Mouse (Mus musculus): ENCODE results near the gene Mael.

The Mael gene

GRCm38 (mm10) chr1:166153351-166154120 is 85.0 kb downstream of the Mael start:
- peak; percentile 93 for DNase-seq (ENCODE audit: low spot score)

GRCm38 (mm10) chr1:166152034-166152433 is 86.5 kb downstream of the Mael start:
- DNase-seq (ENCODE audit: low spot score): no peak

GRCm38 (mm10) chr1:166151341-166151740 is 87.2 kb downstream of the Mael start:
- DNase-seq (ENCODE audit: low spot score): no peak

Data from ovary, postnatal 14 days (tissue).